In genomic region chr13:48130724-48131123, GRCm38 (mm10) we compare ENCODE assay signal across 8 mouse cellular contexts.
DNase-seq lines count a peak whose midpoint lies in the region; ATAC-seq and TF ChIP-seq lines count a peak whose summit lies in the region.

No protein-coding gene starts in this region.

- TF ChIP-seq CTCF in heart, postnatal 0 days (IDR thresholded peaks at IDR 0.05; ENCODE audit: low read depth) = no peak

- H3K4me2 ChIP-seq in forebrain, embryonic 15.5 days (replicated peaks) = peak overlapping the region; percentile 34
- peak overlapping the region; percentile 60 for H3K4me2 ChIP-seq in heart, postnatal 0 days (ENCODE audit: low read depth, low read length)
- peak overlapping the region; percentile 12; the same call in 1 of the 2 replicates for H3K4me2 ChIP-seq in liver, embryonic 13.5 days
- H3K4me2 ChIP-seq in neural tube, embryonic 15.5 days = peak overlapping the region; percentile 47

- no peaks in the 10 kb centered on the region for H3K36me3 ChIP-seq in forebrain, embryonic 15.5 days
- no peaks in the 10 kb centered on the region for H3K36me3 ChIP-seq in heart, postnatal 0 days (replicated peaks; ENCODE audit: control insufficient read depth, insufficient read depth, low read length)
- no peaks in the 10 kb centered on the region for H3K36me3 ChIP-seq in liver, embryonic 13.5 days
- no peaks in the 10 kb centered on the region for H3K36me3 ChIP-seq in neural tube, embryonic 15.5 days

- 0 out of 2 replicates have a peak, but pooled peaks have one; percentile 28 for TF ChIP-seq EP300 in heart, postnatal 0 days (IDR thresholded peaks at IDR 0.05; ENCODE audit: low read depth)

- H3K27ac ChIP-seq in forebrain, embryonic 15.5 days (replicated peaks) = peak overlapping the region; percentile 61
- peak overlapping the region; percentile 47; the same call in 1 of the 2 replicates for H3K27ac ChIP-seq in heart, postnatal 0 days (ENCODE audit: low read depth)
- no peak overlapping the region for H3K27ac ChIP-seq in liver, embryonic 13.5 days
- H3K27ac ChIP-seq in neural tube, embryonic 15.5 days (replicated peaks) = peak overlapping the region; percentile 70

- no peaks in the 10 kb centered on the region for H3K9me3 ChIP-seq in forebrain, embryonic 15.5 days
- H3K9me3 ChIP-seq in heart, postnatal 0 days (replicated peaks; ENCODE audit: control insufficient read depth, low read length) = no peaks in the 10 kb centered on the region
- H3K9me3 ChIP-seq in liver, embryonic 13.5 days (replicated peaks) = no peaks in the 10 kb centered on the region
- no peaks in the 10 kb centered on the region for H3K9me3 ChIP-seq in neural tube, embryonic 15.5 days (replicated peaks)

- H3K4me1 ChIP-seq in forebrain, embryonic 15.5 days = peaks cover 34% of the 10 kb centered on the region
- H3K4me1 ChIP-seq in heart, postnatal 0 days (ENCODE audit: control insufficient read depth, insufficient read depth) = no peaks in the 10 kb centered on the region
- no peaks in the 10 kb centered on the region for H3K4me1 ChIP-seq in liver, embryonic 13.5 days (replicated peaks)
- H3K4me1 ChIP-seq in neural tube, embryonic 15.5 days = peaks cover 27% of the 10 kb centered on the region

- H3K27me3 ChIP-seq in forebrain, embryonic 15.5 days = no peaks in the 10 kb centered on the region
- H3K27me3 ChIP-seq in heart, postnatal 0 days (ENCODE audit: control insufficient read depth, insufficient read depth, low read length) = no peaks in the 10 kb centered on the region
- peaks cover 10% of the 10 kb centered on the region; the same call in 1 of the 2 replicates for H3K27me3 ChIP-seq in liver, embryonic 13.5 days
- no peaks in the 10 kb centered on the region for H3K27me3 ChIP-seq in neural tube, embryonic 15.5 days (replicated peaks)

- H3K9ac ChIP-seq in forebrain, embryonic 15.5 days (replicated peaks) = no peak overlapping the region
- peak overlapping the region; percentile 41 for H3K9ac ChIP-seq in heart, postnatal 0 days (replicated peaks; ENCODE audit: low read depth, low read length)
- H3K9ac ChIP-seq in liver, embryonic 13.5 days = no peak overlapping the region
- no peak overlapping the region for H3K9ac ChIP-seq in neural tube, embryonic 15.5 days (replicated peaks)

- H3K4me3 ChIP-seq in forebrain, embryonic 15.5 days = peak overlapping the region; percentile 20
- peak overlapping the region; percentile 37 for H3K4me3 ChIP-seq in heart, postnatal 0 days (ENCODE audit: low read depth, low read length)
- no peak overlapping the region for H3K4me3 ChIP-seq in liver, embryonic 13.5 days (replicated peaks)
- H3K4me3 ChIP-seq in neural tube, embryonic 15.5 days (replicated peaks) = peak overlapping the region; percentile 14; the same call in 1 of the 2 replicates

- under 1% methylated on average over 17 of the region's 17 CpGs for WGBS in forebrain, embryonic 15.5 days
- 2% methylated on average over 17 of the region's 17 CpGs for WGBS in heart, postnatal 0 days
- WGBS in liver, embryonic 13.5 days (ENCODE audit: insufficient replicate concordance) = 7% methylated on average over 17 of the region's 17 CpGs
- 4% methylated on average over 17 of the region's 17 CpGs for WGBS in neural tube, embryonic 15.5 days

- peak; percentile 92 for ATAC-seq in forebrain, embryonic 15.5 days (replicated peaks)
- ATAC-seq in heart, postnatal 0 days (ENCODE audit: insufficient read depth, low read depth) = peak; percentile 91
- no peak for ATAC-seq in liver, embryonic 13.5 days (ENCODE audit: low read depth)
- peak; percentile 84 for ATAC-seq in neural tube, embryonic 15.5 days (ENCODE audit: low FRiP score)

- DNase-seq in 3134 (ENCODE audit: extremely low read depth, insufficient read length, low spot score) = peak; percentile 4
- DNase-seq in cerebellum, adult 11 months = peak; percentile 3
- DNase-seq in heart, postnatal 0 days (ENCODE audit: low spot score) = peak; percentile 69
- peak; percentile 86 to 93 for DNase-seq in kidney, postnatal 25 days
- no peak for DNase-seq in liver, embryonic 13.5 days
- DNase-seq in thymus, postnatal 4 days = no peak

Comparison
In these comparisons a context has a peak if more than half of its experiments do, and no peak if none do; other contexts are left out.
1. DNase-seq: peak in 3134 (single experiment), cerebellum, adult 11 months (single experiment), heart, postnatal 0 days (single experiment) and kidney, postnatal 25 days (2 of 2); none in liver, embryonic 13.5 days (single experiment) and thymus, postnatal 4 days (single experiment).
2. Peak in every context shown above with its lines, with median percentiles within 50 percentile points of each other: H3K4me2 ChIP-seq.